Mouse (Mus musculus) frontal cortex, adult 2 months (tissue): ENCODE measurements around the gene 1810009A15Rik. TPM values are rescaled to one million over a fixed set of nuclear protein-coding genes. Genes with fewer than 3 reads are reported as not detected.
A peak's percentile ranks its signal among the peaks of the same experiment; 100 is the strongest.
"Not testable (repeated sequence)": the region's sequence is repeated elsewhere in the genome, so short reads cannot be mapped to it uniquely, and the experiment has no call there.

Source experiments
- DNase-seq, 2 experiments: peaks; one replicate each; pipeline ENCODE4 v3.0.0; 2022; ENCODE audit warnings: low spot score in 1 of 2; ENCODE audit errors: extremely low spot score in 1 of 2
- polyA plus RNA-seq: library from polyadenylated mRNA; depleted of rRNA; stranded (reverse); fragments of >200 nt; gene quantifications from 2 replicates; pipeline ENCODE4 v1.2.3, GENCODE M21; 2012

1810009A15Rik gene
- polyA plus RNA-seq, 1 experiment = 41.3 TPM

DNA sequence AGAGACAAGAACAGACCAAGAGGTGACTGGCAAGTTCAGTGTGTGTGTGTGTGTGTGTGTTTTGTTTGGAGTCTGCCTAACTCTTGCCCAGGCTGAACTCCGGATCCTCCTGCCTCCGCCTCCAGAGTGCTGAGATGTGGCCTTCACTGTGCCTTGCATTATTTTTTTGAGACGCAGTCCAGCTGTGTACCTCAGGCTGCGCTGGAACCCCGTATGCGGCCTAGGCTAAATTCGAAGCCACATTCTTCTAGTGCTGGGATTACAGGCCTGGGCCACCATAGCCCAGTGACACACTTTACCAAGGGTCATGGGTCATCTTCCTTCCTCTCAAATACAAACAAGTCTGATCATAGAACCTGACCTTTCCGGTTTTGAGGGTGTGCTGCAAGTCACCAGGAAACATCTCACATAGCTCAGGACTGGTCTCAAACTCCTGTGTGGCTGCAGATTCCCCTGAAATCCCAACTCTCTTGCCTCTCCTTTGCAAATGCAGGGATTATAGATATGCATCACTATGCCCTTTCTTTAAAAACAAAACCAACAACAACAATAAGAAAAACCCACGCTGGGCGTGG lies 16.3 kb upstream of the 1810009A15Rik start:
- DNase-seq = no peak

DNA sequence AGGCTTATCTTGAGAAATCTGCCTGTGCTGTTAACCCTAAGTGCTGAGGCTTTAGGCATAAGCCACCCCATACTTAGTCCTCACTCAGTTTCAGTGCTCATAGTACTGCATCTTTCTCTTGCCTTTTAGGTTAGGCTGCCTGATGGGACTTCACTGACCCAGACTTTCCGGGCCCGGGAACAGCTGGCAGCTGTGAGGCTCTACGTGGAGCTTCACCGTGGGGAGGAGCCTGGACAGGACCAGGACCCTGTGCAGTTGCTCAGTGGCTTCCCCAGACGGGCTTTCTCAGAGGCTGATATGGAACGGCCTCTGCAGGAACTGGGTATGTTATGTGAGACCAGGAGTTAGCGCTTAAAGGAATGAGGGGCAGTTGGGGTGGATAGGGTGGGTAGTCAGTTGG lies 13.6 kb upstream of the 1810009A15Rik start:
- DNase-seq = no peak

- DNase-seq = peak; percentile 88 to 93
Measured at GRCm38 (mm10) chr19:8880311-8881033, 8.2 kb upstream of the 1810009A15Rik start, which contains the start of gene Uqcc3. Uqcc3 (minus strand) TSS chr19:8880923.

- DNase-seq = no peak
Measured at GRCm38 (mm10) chr19:8881034-8881392, 7.6 kb upstream of the 1810009A15Rik start.

- no peak for DNase-seq
Measured at GRCm38 (mm10) chr19:8883616-8884015, 5.0 kb upstream of the 1810009A15Rik start, which contains the start of the genes Lbhd1 and Gm49403. Lbhd1 (plus strand) TSS chr19:8883732. Gm49403 (plus strand) TSS chr19:8883930.

DNA sequence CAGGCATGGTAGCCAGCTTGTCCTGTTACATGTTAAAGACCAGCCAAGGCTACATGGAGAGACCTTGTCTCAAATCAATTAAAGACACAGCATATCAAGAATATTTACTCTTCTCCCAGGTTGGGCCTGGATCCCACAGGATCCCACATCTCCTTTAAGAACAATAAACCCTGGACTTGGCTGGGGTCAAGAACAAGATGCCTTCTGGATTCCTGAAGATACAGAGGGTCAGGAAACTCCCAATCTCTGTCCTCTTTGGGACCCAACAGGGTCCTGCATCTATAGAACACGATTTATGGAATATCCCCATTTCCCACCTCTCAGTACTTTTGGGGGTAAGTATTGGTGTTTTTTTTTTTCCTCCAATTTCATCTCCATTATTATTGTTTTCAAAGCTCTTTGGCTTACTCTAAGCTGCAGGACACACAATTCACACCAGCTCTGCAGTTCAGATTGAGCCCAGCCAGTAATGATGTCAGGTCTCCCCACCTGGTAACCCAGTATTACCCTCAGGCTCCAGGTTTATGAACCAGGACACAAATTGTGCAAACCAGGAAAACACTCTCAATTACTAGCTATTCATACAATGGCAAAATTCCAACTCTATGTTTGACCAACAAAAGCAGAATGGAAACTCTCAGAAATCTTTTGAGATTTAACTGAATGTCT lies 1.6 kb upstream of the 1810009A15Rik start:
- DNase-seq = no peak

GRCm38 (mm10) chr19:8887585-8888463 lies 829 bp upstream of the 1810009A15Rik start:
- DNase-seq = no peak

DNA sequence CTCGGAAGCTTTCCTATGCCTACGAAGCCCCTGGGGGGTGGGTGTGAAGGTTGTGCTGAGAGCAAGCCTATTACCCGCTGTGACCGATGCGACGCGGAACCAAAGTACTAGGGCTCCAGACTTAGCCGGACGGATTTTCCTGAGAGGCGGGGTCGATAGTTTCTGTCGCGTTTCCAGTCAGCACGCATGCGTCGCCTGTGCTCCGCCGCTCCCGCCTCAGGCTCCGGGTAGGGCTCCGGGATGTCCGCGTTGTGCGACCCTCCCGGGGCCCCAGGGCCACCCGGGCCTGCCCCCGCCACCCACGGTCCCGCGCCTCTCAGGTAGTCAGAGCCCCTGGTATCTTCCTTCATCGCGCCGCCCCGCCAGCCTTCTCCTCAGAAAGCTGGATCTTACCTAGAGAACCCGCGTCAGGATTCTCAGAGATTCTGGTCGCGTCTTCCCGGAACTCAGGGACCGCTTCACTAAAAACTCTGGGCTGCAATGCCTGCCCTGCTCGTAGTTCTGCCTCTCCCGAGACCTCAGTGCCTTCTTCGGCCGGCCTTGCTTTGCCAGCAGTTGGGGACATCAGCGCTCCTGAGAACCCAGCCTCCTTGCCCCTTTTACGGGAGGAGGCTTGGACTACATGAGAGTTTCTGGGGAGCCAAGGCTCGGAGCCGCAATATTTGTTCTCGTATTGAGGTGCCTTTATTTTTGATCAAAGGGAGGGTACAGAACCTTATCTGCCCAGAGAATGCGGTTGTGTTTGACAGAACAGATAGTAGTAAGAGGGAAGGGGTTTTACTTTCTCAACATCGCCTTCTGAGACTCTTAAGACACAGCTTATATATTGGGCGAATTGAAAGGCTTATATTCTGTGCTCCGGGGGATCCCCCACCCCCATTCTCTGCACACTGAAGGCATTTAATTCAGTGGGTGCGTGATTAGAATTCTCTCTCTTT lies 4.4 kb downstream of the 1810009A15Rik start, which contains the start of gene Ints5:
Gene Ints5 (plus strand): TSS at position 177 of the 938 bp plus-strand sequence.
- DNase-seq = peak; percentile 69 to 92

DNA sequence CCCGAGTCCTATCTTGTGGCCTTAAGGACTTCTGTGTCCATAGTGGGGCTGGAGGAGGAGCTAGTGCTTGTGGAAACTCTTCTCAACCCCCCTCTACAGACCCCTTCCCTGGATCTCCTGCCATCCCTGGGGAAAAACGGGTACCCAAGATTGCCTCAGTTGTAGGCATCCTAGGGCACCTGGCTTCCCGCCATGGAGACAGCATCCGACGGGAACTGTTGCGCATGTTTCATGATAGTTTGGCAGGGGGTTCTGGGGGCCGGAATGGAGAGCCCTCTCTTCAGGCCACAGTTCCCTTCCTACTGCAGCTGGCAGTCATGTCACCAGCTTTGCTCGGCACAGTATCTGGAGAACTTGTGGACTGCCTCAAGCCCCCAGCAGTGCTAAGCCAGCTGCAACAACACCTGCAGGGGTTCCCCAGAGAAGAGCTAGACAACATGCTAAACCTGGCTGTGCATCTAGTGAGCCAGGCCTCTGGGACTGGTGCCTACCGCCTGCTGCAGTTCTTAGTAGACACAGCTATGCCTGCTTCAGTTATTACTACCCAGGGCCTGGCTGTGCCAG lies 6.8 kb downstream of the 1810009A15Rik start:
- DNase-seq = no peak

GRCm38 (mm10) chr19:8896231-8896630 lies 7.6 kb downstream of the 1810009A15Rik start:
- DNase-seq = not testable (repeated sequence)

DNA sequence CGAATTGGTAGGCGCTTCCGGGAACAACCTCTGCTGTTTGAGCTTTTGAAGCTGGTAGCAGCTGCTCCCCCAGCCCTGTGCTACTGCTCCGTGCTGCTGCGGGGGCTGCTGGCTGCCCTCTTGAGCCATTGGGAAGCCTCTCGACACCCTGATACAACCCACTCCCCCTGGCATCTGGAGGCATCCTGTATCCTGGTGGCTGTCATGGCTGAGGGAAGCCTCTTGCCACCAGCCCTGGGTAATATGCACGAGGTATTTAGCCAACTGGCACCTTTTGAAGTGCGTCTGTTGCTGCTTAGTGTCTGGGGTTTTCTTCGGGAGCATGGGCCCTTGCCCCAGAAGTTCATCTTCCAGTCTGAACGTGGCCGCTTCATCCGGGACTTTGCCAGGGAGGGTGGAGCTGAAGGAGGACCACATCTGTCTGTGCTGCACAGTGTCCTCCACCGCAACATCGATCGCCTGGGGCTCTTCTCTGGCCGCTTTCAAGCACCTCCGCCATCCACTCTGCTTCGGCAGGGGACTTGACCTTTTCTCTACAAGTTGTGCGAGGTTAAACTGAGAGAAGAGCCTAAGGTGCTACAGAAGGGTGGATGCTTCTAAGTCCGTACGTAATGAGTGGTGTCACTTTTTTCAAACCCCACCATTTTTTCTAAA lies 8.7 kb downstream of the 1810009A15Rik start:
- not testable (repeated sequence) for DNase-seq

DNA sequence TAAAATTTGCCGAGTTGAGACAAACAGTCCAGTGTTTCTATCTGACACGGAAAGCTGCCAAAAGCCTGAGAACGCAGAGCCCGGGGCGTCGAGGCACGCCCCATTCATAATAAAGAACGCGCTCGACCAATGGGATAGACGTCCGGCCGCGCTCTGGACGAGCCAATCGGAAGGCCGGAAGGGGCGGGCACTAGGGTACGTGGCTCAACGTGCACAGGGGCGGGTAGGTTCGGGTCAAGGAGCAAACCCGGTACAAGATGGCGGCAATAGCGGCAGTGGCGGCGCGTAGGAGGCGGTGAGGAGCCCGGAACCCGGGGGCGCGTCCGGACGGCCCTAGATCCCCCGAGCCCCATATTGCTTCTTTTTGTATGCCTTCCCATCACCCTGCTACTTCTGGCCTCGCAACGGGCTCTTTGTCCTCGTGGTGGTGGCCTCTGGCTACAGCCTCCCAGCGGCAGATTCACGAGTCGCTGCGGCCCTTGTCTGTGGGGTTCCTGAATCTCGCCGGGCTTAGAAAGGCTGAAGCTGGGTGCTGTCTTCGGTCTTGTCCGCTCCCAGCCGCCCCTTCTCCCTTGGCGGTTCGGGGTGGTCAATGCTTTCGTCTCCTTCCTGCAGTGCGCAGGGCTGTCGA lies 9.3 kb downstream of the 1810009A15Rik start, which contains the start of gene Ganab:
Gene Ganab (plus strand): TSS at position 207 of the 631 bp plus-strand sequence.
- DNase-seq = peak; percentile 95 to 97

- DNase-seq = no peak
Measured at GRCm38 (mm10) chr19:8898576-8898975, 9.9 kb downstream of the 1810009A15Rik start.

- no peak for DNase-seq
Measured at GRCm38 (mm10) chr19:8899079-8899478, 10.4 kb downstream of the 1810009A15Rik start.

- DNase-seq = no peak
Measured at GRCm38 (mm10) chr19:8903412-8903811, 14.8 kb downstream of the 1810009A15Rik start.

GRCm38 (mm10) chr19:8908531-8908930 lies 19.9 kb downstream of the 1810009A15Rik start:
- no peak for DNase-seq

DNA sequence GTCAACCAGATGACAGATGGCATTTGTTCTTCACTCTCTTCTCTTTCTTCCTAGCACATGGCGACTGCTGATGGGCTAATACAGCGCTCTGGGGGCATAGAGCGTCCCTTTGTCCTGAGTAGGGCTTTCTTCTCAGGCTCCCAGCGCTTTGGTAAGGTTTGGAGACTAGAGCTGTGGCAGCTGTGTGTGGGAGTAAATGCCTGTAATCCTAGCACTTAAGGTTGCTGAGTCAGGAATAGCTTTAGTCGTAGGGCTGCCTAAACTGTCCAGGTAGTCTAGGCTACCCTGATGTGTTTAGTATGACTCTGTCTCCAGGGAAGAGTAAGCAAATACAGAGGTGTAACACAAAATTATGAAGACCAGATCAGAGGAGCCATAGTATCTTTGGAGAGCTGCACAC lies 23.2 kb downstream of the 1810009A15Rik start:
- peak in 1 of 2 experiments; percentile 60 for DNase-seq

GRCm38 (mm10) chr19:8914212-8914611 lies 25.6 kb downstream of the 1810009A15Rik start:
- peak in 1 of 2 experiments; percentile 42 for DNase-seq
